Mouse (Mus musculus): ENCODE results near the gene Col25a1. TPM values are rescaled to one million over a fixed set of nuclear protein-coding genes. Genes with fewer than 3 reads are reported as not detected.
A peak's percentile ranks its signal among the peaks of the same experiment; 100 is the strongest.

The Col25a1 gene
- polyA plus RNA-seq, 1 experiment from 2014 or later: 14.8 TPM

DNA sequence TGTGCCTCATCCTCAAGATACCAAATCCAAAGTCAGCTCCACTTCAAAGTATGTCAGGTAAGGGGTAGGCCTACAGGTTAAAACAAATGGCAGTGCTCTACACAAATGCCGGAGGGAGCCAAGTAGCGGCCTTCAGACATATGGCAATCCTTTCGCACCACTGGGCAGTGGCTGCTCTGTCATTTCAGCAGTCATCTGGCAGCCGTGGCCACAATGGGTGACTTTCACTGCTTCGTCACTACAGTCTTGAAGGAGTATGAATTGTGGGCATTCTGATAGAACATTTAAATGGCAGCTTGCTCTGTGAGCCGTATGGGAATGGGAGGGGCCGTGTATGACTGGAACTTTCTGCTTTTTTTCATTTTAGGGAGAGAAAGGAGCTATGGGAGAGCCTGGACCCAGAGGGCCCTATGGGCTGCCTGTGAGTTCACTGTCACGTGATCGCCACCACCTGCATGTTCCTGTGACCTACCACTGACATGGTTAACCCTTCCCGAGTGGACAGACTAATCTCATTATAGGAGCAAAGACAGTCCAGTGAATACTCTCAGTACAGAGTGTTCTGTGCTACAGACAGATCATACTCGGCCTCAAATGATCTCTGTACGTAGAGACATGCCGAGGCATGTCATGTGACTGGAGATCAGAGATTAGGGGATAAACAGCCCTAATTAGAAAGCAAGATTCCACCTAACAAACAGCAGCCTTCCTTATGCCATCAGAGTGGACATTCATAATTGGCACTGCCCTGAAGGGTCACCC lies 451.8 kb downstream of the Col25a1 start:
- WGBS: 75% methylated on average over 13 of the region's 13 CpGs

DNA sequence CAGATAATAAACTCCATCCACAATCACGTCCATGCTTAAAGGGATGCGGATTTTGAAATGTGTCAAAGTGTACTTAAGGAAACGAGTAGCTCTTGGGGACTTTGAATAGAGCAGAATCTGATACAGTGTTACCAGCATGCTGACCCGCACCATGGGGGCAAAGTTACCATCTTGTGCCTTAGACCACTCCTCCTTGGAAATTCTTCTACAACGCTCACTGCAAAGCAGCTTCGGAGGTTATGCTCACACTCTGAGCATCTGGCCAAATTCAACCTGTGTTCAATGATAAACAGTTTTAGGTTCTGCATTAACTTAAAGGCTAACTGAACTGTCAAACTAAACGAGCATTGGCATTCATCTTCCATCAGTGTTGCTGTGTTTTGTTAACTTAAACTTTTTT lies 452.7 kb downstream of the Col25a1 start:
- Histone ChIP-seq H3K27ac (no peak overlapping the region), H3K9ac (no peak overlapping the region), H3K4me1 (peaks cover 18% of the 10 kb centered on the region), H3K9me3 (no peaks in the 10 kb centered on the region), H3K4me3 (no peak overlapping the region), H3K36me3 (no peaks in the 10 kb centered on the region), H3K27me3 (no peaks in the 10 kb centered on the region; the same call in 1 of the 2 replicates), H3K4me2 (no peak overlapping the region)
- no peak for ATAC-seq (ENCODE audit: insufficient number of reproducible peaks, insufficient read depth, low FRiP score, low TSS enrichment, low read depth)
- WGBS: 79% methylated on average over 7 of the region's 7 CpGs

More for the DNA sequence above, 451.8 kb downstream of the Col25a1 start:
- Histone ChIP-seq H3K9ac (no peak overlapping the region), H3K9me3 (no peaks in the 10 kb centered on the region), H3K27ac (no peak overlapping the region), H3K27me3 (no peaks in the 10 kb centered on the region; the same call in 1 of the 2 replicates), H3K4me3 (no peak overlapping the region), H3K36me3 (no peaks in the 10 kb centered on the region), H3K4me2 (no peak overlapping the region), H3K4me1 (peaks cover 13% of the 10 kb centered on the region)
- ATAC-seq (ENCODE audit: insufficient number of reproducible peaks, insufficient read depth, low FRiP score, low TSS enrichment, low read depth): no peak

DNA sequence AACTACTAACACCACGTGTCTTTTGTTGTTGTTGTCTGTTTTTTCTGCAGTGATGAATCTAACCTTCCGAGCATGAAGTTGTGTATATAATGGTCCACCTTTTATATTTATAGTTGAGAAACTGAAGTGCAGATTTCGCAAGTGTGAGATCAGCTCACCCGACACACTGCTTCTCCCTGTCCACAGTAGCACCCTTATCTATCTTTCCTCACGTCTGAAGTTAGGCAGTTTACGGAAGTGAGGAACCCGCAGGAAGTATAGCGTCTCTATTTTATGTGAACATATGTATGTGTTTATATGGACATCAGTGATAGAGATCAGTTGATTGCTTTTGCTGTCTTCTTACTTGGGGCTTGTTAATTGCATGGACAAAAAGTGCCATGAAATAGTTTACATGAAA lies 463.7 kb downstream of the Col25a1 start:
- no peak for ATAC-seq (ENCODE audit: insufficient number of reproducible peaks, insufficient read depth, low FRiP score, low TSS enrichment, low read depth)
- H3K4me3 ChIP-seq: no peak overlapping the region
- H3K4me1 ChIP-seq: no peaks in the 10 kb centered on the region
- H3K27ac ChIP-seq: no peak overlapping the region
- WGBS: 89% methylated on average over 8 of the region's 8 CpGs
- H3K9ac ChIP-seq: no peak overlapping the region
- H3K4me2 ChIP-seq: no peak overlapping the region
- no peaks in the 10 kb centered on the region for H3K9me3 ChIP-seq
- H3K36me3 ChIP-seq: no peaks in the 10 kb centered on the region
- no peaks in the 10 kb centered on the region for H3K27me3 ChIP-seq

DNA sequence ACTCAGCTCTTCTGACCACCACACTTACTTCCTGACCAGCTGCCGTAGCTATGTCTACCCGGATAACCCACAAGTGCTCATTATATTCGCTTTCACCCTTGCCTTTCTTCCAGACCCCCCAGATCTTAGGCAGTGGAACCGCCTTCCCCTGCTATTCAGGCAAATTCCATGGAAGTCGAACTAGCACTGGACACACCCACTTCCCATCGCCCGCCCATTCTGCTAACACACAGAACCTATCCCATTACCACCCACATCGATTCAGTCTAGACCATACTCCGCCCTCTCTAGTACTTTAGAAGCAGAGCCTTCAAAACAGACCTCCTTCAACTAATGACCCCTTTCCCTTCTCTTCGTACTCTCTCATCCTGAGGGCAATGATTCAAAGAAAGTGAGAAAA lies 470.2 kb downstream of the Col25a1 start:
- no peaks in the 10 kb centered on the region for H3K9me3 ChIP-seq
- H3K9ac ChIP-seq: no peak overlapping the region
- no peak overlapping the region for H3K4me2 ChIP-seq
- H3K4me1 ChIP-seq: no peaks in the 10 kb centered on the region
- no peak overlapping the region for H3K27ac ChIP-seq
- no peak overlapping the region for H3K4me3 ChIP-seq
- 71% methylated on average over 10 of the region's 10 CpGs for WGBS
- H3K36me3 ChIP-seq: no peaks in the 10 kb centered on the region
- ATAC-seq (ENCODE audit: insufficient number of reproducible peaks, insufficient read depth, low FRiP score, low TSS enrichment, low read depth): no peak
- H3K27me3 ChIP-seq: no peaks in the 10 kb centered on the region

DNA sequence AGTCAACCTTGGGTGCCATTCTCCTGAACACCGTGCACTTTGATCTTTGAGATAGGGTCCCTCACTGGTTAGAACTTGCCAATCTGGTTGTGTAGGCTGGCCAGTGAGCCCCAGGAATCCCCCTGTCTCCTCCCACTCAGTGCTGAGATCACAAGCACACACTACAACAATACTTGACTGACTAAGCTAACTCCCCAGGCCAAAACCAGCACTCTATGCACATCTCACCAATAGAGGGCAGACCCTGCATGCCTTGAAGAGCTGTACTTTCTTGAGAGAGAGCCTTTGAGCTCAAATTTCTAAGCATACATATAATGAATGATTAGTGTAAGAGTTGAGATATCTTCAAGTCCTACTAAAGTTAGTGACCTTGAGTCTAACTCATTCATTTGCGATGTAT lies 476.6 kb downstream of the Col25a1 start:
- Histone ChIP-seq H3K4me1 (no peaks in the 10 kb centered on the region), H3K4me3 (no peak overlapping the region), H3K27me3 (no peaks in the 10 kb centered on the region), H3K27ac (no peak overlapping the region), H3K36me3 (no peaks in the 10 kb centered on the region), H3K9me3 (no peaks in the 10 kb centered on the region), H3K4me2 (no peak overlapping the region), H3K9ac (no peak overlapping the region)
- 76% methylated on average over 2 of the region's 2 CpGs for WGBS
- no peak for ATAC-seq (ENCODE audit: insufficient number of reproducible peaks, insufficient read depth, low FRiP score, low TSS enrichment, low read depth)

DNA sequence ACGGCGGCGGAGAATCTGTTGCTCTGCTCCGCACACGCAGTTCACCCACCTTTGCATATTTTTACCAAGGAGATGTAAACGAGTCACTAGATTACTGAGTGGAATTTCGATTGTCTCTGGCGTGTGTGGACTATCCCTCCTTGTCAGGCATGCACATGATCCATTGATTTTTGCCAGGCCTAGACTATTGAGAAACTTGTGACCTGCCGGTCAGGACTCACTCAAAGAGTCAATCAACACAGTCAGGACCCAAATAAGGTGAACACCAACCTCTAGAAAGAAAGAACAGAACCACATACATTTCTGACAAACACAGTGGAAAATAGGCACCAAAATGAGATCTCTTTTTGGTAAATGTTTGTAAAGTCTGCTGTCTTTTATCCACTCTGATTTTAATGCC lies 483.1 kb downstream of the Col25a1 start:
- Histone ChIP-seq H3K27me3 (peaks cover 8% of the 10 kb centered on the region), H3K27ac (no peak overlapping the region), H3K9me3 (no peaks in the 10 kb centered on the region), H3K36me3 (no peaks in the 10 kb centered on the region), H3K4me3 (no peak overlapping the region), H3K9ac (no peak overlapping the region), H3K4me2 (no peak overlapping the region), H3K4me1 (peaks cover 14% of the 10 kb centered on the region)
- no peak for ATAC-seq (ENCODE audit: insufficient number of reproducible peaks, insufficient read depth, low FRiP score, low TSS enrichment, low read depth)
- WGBS: 87% methylated on average over 9 of the region's 9 CpGs

DNA sequence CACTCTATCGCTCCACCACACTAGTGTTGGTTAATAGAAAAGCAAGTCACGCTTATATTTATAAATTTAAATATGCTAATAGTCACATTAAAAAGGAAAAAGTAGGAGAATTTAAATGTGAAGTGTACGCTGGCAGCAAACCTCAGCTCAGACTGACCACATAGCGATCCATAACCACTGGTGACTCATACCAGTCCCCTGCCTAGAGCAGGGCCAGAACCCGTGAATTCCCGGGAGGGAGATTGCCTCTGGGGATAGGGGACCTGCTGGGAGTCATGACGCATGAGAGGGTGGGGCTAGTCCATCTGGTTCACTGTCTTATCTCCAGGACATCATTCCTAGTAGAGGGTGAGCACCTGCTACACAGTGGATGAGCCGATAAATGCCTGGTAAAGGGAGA lies 484.3 kb downstream of the Col25a1 start:
- peaks cover 8% of the 10 kb centered on the region for H3K27me3 ChIP-seq
- H3K9ac ChIP-seq: no peak overlapping the region
- no peak for ATAC-seq (ENCODE audit: insufficient number of reproducible peaks, insufficient read depth, low FRiP score, low TSS enrichment, low read depth)
- H3K4me3 ChIP-seq: no peak overlapping the region
- H3K36me3 ChIP-seq: no peaks in the 10 kb centered on the region
- H3K4me1 ChIP-seq: peaks cover 14% of the 10 kb centered on the region
- no peak overlapping the region for H3K4me2 ChIP-seq
- no peak overlapping the region for H3K27ac ChIP-seq
- 54% methylated on average over 8 of the region's 8 CpGs for WGBS
- H3K9me3 ChIP-seq: no peaks in the 10 kb centered on the region

DNA sequence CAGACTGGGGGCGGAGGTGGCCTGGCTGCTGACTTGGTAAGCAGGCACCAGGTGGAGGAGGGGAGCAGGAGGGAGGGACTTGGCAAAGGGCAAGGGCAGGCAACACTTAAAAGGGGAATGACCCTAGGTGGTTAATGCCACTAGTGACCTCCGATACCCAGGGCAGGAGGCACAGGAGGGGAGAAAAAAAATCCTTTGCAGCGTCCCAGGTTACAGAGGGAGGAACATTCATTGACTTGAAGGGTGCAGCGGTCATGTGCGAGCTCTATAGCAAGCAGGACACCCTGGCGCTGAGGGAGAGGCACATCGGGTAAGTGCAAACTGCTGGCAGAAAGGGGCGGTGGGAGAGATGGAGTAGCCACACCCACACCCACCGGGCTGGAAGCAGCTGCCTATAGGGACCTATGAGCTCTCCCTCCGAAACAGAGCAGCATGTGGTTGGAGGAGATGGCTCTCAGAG lies 486.2 kb downstream of the Col25a1 start, which contains the start of gene Etnppl:
Gene Etnppl (plus strand): TSS at position 10 of the 460 bp plus-strand sequence.
- ATAC-seq (ENCODE audit: insufficient number of reproducible peaks, insufficient read depth, low FRiP score, low TSS enrichment, low read depth): 0 out of 2 replicates have a peak, but pooled peaks have one; percentile 32
- Histone ChIP-seq H3K9ac (no peak within 1 kb of the TSS; the same call in 1 of the 2 replicates), H3K27ac (no peak within 1 kb of the TSS), H3K4me1 (peaks cover 14% of the 10 kb centered on the region), H3K27me3 (peaks cover 8% of the 10 kb centered on the region), H3K36me3 (no peaks in the 10 kb centered on the region), H3K4me2 (peak within 1 kb of the TSS; percentile 64), H3K9me3 (no peaks in the 10 kb centered on the region), H3K4me3 (peak within 1 kb of the TSS; percentile 34)
- WGBS: 2% methylated on average over 10 of the region's 10 CpGs

DNA sequence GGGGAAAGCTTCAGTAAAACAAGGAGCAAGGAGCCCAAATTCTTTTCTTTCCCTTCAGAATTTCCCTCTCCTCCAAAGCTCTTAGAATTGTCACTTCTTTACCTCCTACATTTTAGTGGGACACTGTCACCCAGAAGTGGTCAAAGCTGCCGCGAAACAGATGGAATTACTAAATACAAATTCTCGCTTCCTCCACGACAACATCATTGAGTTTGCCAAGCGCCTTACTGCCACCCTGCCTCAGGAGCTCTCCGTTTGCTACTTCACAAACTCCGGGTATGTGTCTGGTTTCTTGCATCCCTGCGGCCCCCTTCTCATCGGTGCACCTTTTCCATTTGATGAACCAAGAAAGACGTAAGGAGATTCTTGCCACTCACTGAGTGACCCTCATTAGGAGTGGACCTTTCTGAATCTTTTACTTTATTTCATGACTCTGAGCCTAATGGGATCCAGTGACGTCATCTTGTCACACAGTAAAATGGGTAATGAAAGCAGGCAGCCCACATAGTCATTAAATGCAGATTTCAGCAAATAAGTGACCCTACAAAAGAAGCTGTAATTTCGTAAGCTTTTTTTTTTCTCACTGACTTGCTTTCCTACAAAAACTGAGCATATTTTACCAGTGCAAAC lies 489.3 kb downstream of the Col25a1 start:
- no peak overlapping the region for H3K4me2 ChIP-seq
- no peak overlapping the region for H3K27ac ChIP-seq

DNA sequence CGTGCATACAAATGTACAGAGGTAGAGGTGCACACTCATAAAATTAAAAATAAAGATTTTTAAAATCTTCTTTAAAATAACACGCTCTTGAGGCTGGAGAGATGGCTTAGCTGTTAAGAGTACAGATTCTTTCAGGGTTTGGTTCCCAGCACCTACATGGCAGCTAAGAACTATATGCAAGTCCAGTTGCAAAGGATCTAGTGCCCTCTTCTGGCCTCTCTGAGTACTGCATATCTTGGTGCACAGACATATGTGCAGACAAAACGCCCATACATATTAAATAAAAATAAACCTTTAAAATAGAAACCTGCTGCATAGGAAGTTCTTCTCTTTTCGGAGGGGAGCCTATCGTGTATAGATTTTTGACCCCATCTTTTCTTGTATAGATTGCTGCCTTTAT lies 497.1 kb downstream of the Col25a1 start:
- Histone ChIP-seq H3K36me3 (no peaks in the 10 kb centered on the region), H3K9me3 (no peaks in the 10 kb centered on the region), H3K4me2 (no peak overlapping the region), H3K27ac (no peak overlapping the region), H3K9ac (no peak overlapping the region), H3K27me3 (no peaks in the 10 kb centered on the region), H3K4me3 (no peak overlapping the region), H3K4me1 (no peaks in the 10 kb centered on the region)
- WGBS: 93% methylated on average over 5 of the region's 5 CpGs
- ATAC-seq (ENCODE audit: insufficient number of reproducible peaks, insufficient read depth, low FRiP score, low TSS enrichment, low read depth): no peak

More for the DNA sequence above, 489.3 kb downstream of the Col25a1 start:
- no peaks in the 10 kb centered on the region for H3K36me3 ChIP-seq
- WGBS: 69% methylated on average over 12 of the region's 12 CpGs
- peaks cover 14% of the 10 kb centered on the region for H3K4me1 ChIP-seq
- no peak overlapping the region for H3K4me3 ChIP-seq
- no peak for ATAC-seq (ENCODE audit: insufficient number of reproducible peaks, insufficient read depth, low FRiP score, low TSS enrichment, low read depth)
- H3K9me3 ChIP-seq: no peaks in the 10 kb centered on the region
- peaks cover 8% of the 10 kb centered on the region for H3K27me3 ChIP-seq
- no peak overlapping the region for H3K9ac ChIP-seq

DNA sequence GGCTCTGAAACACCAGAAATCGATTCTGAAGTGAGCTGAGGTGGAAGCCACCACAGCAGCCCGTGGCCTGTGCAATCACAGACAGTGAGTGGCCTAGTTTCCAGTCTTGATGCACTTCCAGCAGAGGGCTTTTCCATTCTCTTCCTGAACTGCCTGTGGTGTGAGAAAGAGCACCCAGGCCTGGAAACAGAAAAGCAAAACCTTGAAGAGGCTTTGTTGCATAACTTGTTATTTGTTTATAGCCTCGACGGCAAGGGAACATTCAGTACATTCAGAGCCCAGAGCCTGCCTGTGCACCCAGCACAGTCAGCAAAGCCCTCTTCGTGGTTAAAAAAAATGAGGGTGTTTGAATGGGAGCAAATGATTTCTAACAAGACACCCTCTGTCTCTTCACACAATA lies 502.6 kb downstream of the Col25a1 start:
- H3K9me3 ChIP-seq: no peaks in the 10 kb centered on the region
- WGBS: 72% methylated on average over 5 of the region's 5 CpGs
- H3K4me2 ChIP-seq: no peak overlapping the region
- H3K27ac ChIP-seq: no peak overlapping the region
- no peaks in the 10 kb centered on the region for H3K27me3 ChIP-seq
- ATAC-seq (ENCODE audit: insufficient number of reproducible peaks, insufficient read depth, low FRiP score, low TSS enrichment, low read depth): no peak
- no peaks in the 10 kb centered on the region for H3K36me3 ChIP-seq
- H3K4me3 ChIP-seq: no peak overlapping the region
- no peak overlapping the region for H3K9ac ChIP-seq
- no peaks in the 10 kb centered on the region for H3K4me1 ChIP-seq
